ENCODE assay signal across 20 mouse cellular contexts in the genomic region with DNA sequence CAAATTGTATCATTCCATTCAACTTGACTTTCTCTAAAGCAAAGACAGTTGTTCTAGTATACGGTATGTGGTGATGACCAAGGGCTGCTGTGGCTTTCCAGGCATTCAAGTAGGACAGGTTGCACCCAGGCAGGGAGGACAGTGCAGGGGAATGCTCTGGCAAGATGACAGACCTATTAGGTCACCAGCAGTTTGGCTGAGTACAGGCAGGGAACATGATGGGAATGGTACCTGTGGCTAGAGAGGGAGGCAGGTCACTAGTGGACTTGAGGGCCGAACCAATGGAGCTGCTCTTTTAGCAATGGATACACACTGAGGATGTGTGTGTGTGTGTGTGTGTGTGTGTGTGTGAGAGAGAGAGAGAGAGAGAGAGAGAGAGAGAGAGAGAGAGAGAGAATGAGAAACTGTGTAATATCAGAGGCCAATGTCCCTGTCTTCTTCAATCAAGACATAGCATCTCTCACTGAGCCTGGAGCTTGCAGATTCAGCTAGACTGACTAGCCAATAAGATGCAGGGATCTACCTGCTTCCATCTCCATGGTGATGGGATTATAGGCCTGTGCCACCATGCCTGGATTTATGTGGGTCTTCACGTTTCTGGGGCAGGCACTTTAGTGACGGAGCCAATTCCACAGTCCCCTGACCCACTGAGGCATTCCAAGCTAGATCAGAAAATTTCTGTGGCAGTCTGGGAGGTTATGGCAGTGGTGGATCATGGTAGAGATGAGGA. TPM values are rescaled to one million over a fixed set of nuclear protein-coding genes. Genes with fewer than 3 reads are reported as not detected.
DNase-seq lines count a peak whose midpoint lies in the region; ATAC-seq and TF ChIP-seq lines count a peak whose summit lies in the region.
"Had no signal": no experiment of that assay in that cellular context is flagged by ENCODE, and none has a peak within 500 bp of the region (broad histone marks: within the 10 kb centered on the region; RNA-seq: fewer than 3 reads in every experiment).

No protein-coding gene starts in this region.

- no peaks in the 10 kb centered on the region for H3K27me3 ChIP-seq in midbrain, postnatal 0 days (ENCODE audit: insufficient read depth, low read length)
- H3K27me3 ChIP-seq in midbrain, embryonic 13.5 days: no peaks in the 10 kb centered on the region
- H3K27me3 ChIP-seq: heart, embryonic 13.5 days; hindbrain, embryonic 13.5 days had no signal

- TF ChIP-seq CTCF in midbrain, postnatal 0 days (IDR thresholded peaks at IDR 0.05): no peak

- H3K4me2 ChIP-seq in midbrain, postnatal 0 days (ENCODE audit: low read depth, low read length, poor library complexity, severe bottlenecking): no peak overlapping the region
- no peak overlapping the region for H3K4me2 ChIP-seq in midbrain, embryonic 13.5 days (replicated peaks)
- H3K4me2 ChIP-seq: heart, embryonic 13.5 days; hindbrain, embryonic 13.5 days had no signal

- no peaks in the 10 kb centered on the region for H3K4me1 ChIP-seq in midbrain, postnatal 0 days (ENCODE audit: insufficient read depth, low read length)
- H3K4me1 ChIP-seq in midbrain, embryonic 13.5 days (replicated peaks): no peaks in the 10 kb centered on the region
- H3K4me1 ChIP-seq: heart, embryonic 10.5 days; hindbrain, embryonic 13.5 days had no signal

- no peak overlapping the region for H3K27ac ChIP-seq in midbrain, postnatal 0 days (ENCODE audit: low read depth, low read length)
- no peak overlapping the region for H3K27ac ChIP-seq in midbrain, embryonic 13.5 days
- H3K27ac ChIP-seq: heart, adult 2 months; heart, embryonic 10.5 days; heart, embryonic 13.5 days; hindbrain, embryonic 13.5 days had no signal

- DNase-seq in cerebellum, postnatal 25 days: peak; percentile 22 to 44
- DNase-seq in cerebellum, postnatal 14 days: no peak
- DNase-seq in heart, adult 11 months: peak; percentile 82
- no peak for DNase-seq in heart, postnatal 4 days
- DNase-seq in midbrain, postnatal 0 days (ENCODE audit: low spot score): peak; percentile 22
- DNase-seq: adrenal gland, adult 2 months; adrenal gland, postnatal 14 days; gastrocnemius, postnatal 25 days; heart, adult 2 months; heart, postnatal 14 days; kidney, adult 18-20 months had no signal

- H3K36me3 ChIP-seq in midbrain, postnatal 0 days (ENCODE audit: insufficient read depth, low read length): no peaks in the 10 kb centered on the region
- no peaks in the 10 kb centered on the region for H3K36me3 ChIP-seq in midbrain, embryonic 13.5 days
- H3K36me3 ChIP-seq: heart, embryonic 10.5 days; heart, embryonic 13.5 days; hindbrain, embryonic 13.5 days had no signal

- H3K9ac ChIP-seq in midbrain, postnatal 0 days (replicated peaks; ENCODE audit: low read length, poor library complexity, severe bottlenecking): no peak overlapping the region
- no peak overlapping the region for H3K9ac ChIP-seq in midbrain, embryonic 13.5 days (replicated peaks)
- H3K9ac ChIP-seq: heart, embryonic 13.5 days; hindbrain, embryonic 13.5 days had no signal

- H3K9me3 ChIP-seq in midbrain, postnatal 0 days (ENCODE audit: low read length): no peaks in the 10 kb centered on the region
- H3K9me3 ChIP-seq in midbrain, embryonic 13.5 days: no peaks in the 10 kb centered on the region
- H3K9me3 ChIP-seq: heart, embryonic 10.5 days; heart, embryonic 13.5 days; hindbrain, embryonic 13.5 days had no signal

- WGBS in midbrain, postnatal 0 days: 73% methylated on average over 4 of the region's 4 CpGs
- 77% methylated on average over 4 of the region's 4 CpGs for WGBS in midbrain, embryonic 13.5 days

- H3K4me3 ChIP-seq in midbrain, postnatal 0 days (ENCODE audit: low read depth, low read length): no peak overlapping the region
- no peak overlapping the region for H3K4me3 ChIP-seq in midbrain, embryonic 13.5 days (replicated peaks)
- H3K4me3 ChIP-seq: heart, adult 2 months; heart, embryonic 10.5 days; heart, embryonic 13.5 days; hindbrain, embryonic 13.5 days had no signal

- peak; percentile 78 for ATAC-seq in midbrain, postnatal 0 days (ENCODE audit: low FRiP score)
- no peak for ATAC-seq in midbrain, embryonic 13.5 days
- ATAC-seq: CD4-positive, CD25-positive, alpha-beta regulatory T cell, adult 4 months; forebrain, embryonic 14.5 days; hindbrain, embryonic 16.5 days; inflammation-experienced regulatory T-cells, adult 6 months; intestine, embryonic 16.5 days had no signal

RNA-seq across cellular contexts. Expression of gene Tmem177, which starts 18.6 kb away (rescaled TPM):
- total RNA-seq in heart, postnatal 4 days (2021): 1 to 10 TPM; 7.3 to 8.3 TPM
- total RNA-seq in midbrain, postnatal 0 days (2014; rRNA removed): 5.4 and 5.7 TPM in 2 replicates
- 3.5 and 3.6 TPM in 2 replicates for polyA plus RNA-seq in midbrain, postnatal 0 days (2015; fragmentation: Nextera tagmentation; extraction: Ambion mirVana)
- polyA plus RNA-seq in midbrain, embryonic 13.5 days (2015; fragmentation: Nextera tagmentation; extraction: Ambion mirVana): 8.9 and 9.0 TPM in 2 replicates

Comparison
In these comparisons a context has a peak if more than half of its experiments do, and no peak if none do; other contexts are left out.
1. DNase-seq: peak in cerebellum, postnatal 25 days (2 of 2), heart, adult 11 months (single experiment) and midbrain, postnatal 0 days (single experiment); none in cerebellum, postnatal 14 days (0 of 2) and heart, postnatal 4 days (single experiment).